Mouse (Mus musculus) limb, embryonic 11.5 days (tissue): ENCODE results near the gene Rexo1. TPM values are rescaled to one million over a fixed set of nuclear protein-coding genes. Genes with fewer than 3 reads are reported as not detected.
A peak's percentile ranks its signal among the peaks of the same experiment; 100 is the strongest.

ENCODE experiments used
- ATAC-seq: fragments of 200-750 bp; cut with Nextera tagmentation; 2 replicates; pipeline ENCODE4 v1.8.0; 2017; ENCODE audit warnings: low read depth; ENCODE audit not compliant: insufficient number of reproducible peaks, low FRiP score, low TSS enrichment
- DNase-seq: peaks from one replicate; pipeline ENCODE4 v3.0.0-alpha.2; 2015; ENCODE audit warnings: low spot score
- H3K27ac ChIP-seq: fragments of 300-500 bp; sonication (generic); replicated peaks from 2 replicates; pipeline ENCODE4 v1.5.1; 2014; ENCODE audit warnings: low read depth, mild to moderate bottlenecking, low read length
- H3K27me3 ChIP-seq: fragments of 300-500 bp; sonication (generic); 2 replicates; pipeline ENCODE4 v1.6.1; 2014; ENCODE audit warnings: mild to moderate bottlenecking, low read length, mixed read lengths; ENCODE audit not compliant: control insufficient read depth, insufficient read depth
- H3K36me3 ChIP-seq: fragments of 300-500 bp; sonication (generic); 2 replicates; pipeline ENCODE4 v1.6.1; 2014; ENCODE audit warnings: mild to moderate bottlenecking, low read length, moderate library complexity, mixed read lengths; ENCODE audit not compliant: control insufficient read depth, insufficient read depth
- H3K4me1 ChIP-seq: fragments of 300-500 bp; sonication (generic); 2 replicates; pipeline ENCODE4 v1.6.1; 2014; ENCODE audit warnings: low read length, mixed read lengths; ENCODE audit not compliant: control insufficient read depth, insufficient read depth
- H3K4me2 ChIP-seq: fragments of 300-500 bp; sonication (generic); 2 replicates; pipeline ENCODE4 v1.6.1; 2014; ENCODE audit warnings: low read depth, mild to moderate bottlenecking, moderate library complexity; ENCODE audit not compliant: severe bottlenecking
- H3K4me3 ChIP-seq: fragments of 300-500 bp; sonication (generic); 2 replicates; pipeline ENCODE4 v1.5.1; 2014; ENCODE audit warnings: low read depth, low read length
- H3K9ac ChIP-seq: fragments of 300-500 bp; sonication (generic); 2 replicates; pipeline ENCODE4 v1.6.1; 2014; ENCODE audit warnings: mild to moderate bottlenecking, low read length
- H3K9me3 ChIP-seq: fragments of 300-500 bp; sonication (generic); 2 replicates; pipeline ENCODE4 v1.6.1; 2016; ENCODE audit warnings: low read length; ENCODE audit not compliant: control insufficient read depth
- WGBS: fragments of 180-500 bp; shearing (Covaris S2); extraction: QIAGEN DNeasy Blood & Tissue Kit; methylation state at CpG from one replicate; pipeline ENCODE4 v1.1.7; 2014; 5-methylcytosine and 5-hydroxymethylcytosine counted together
- microRNA-seq: library from miRNA; unstranded; fragments of <30 nt; microRNA quantifications from one replicate; pipeline ENCODE4, GENCODE M21; 2016
- polyA plus RNA-seq: library from polyadenylated mRNA; unstranded; fragments of >200 nt; fragmentation: Nextera tagmentation; extraction: Ambion mirVana; gene quantifications from 2 replicates; pipeline ENCODE4 v1.2.1, GENCODE M21; 2014

Rexo1 gene
- polyA plus RNA-seq, 1 experiment from 2014 or later, result 27.2 TPM

- WGBS, result under 1% methylated on average over 22 of the region's 22 CpGs
- H3K4me1 ChIP-seq, result peaks cover 8% of the 10 kb centered on the region; the same call in 1 of the 2 replicates
- H3K4me3 ChIP-seq, result no peak overlapping the region
- H3K36me3 ChIP-seq, result no peaks in the 10 kb centered on the region
- DNase-seq, result peak; percentile 61
- H3K27me3 ChIP-seq, result peaks cover 84% of the 10 kb centered on the region
- ATAC-seq, result no peak
- H3K27ac ChIP-seq, result no peak overlapping the region
- H3K9ac ChIP-seq, result no peak overlapping the region
- H3K9me3 ChIP-seq, result no peaks in the 10 kb centered on the region
- no peak overlapping the region for H3K4me2 ChIP-seq
These were observed 58.5 kb downstream of the Rexo1 start for GRCm38 (mm10) chr10:80502819-80503314.

GRCm38 (mm10) chr10:80502291-80502690 is 59.1 kb downstream of the Rexo1 start:
- Histone ChIP-seq H3K4me2 (no peak overlapping the region), H3K9me3 (no peaks in the 10 kb centered on the region), H3K4me1 (peaks cover 8% of the 10 kb centered on the region; the same call in 1 of the 2 replicates), H3K9ac (no peak overlapping the region; the same call in 1 of the 2 replicates), H3K27ac (no peak overlapping the region), H3K27me3 (peaks cover 85% of the 10 kb centered on the region), H3K4me3 (no peak overlapping the region), H3K36me3 (no peaks in the 10 kb centered on the region)
- WGBS, result 0% methylated on average over 7 of the region's 7 CpGs
- ATAC-seq (no peak), DNase-seq (peak; percentile 31)

GRCm38 (mm10) chr10:80496421-80496820 is 64.9 kb downstream of the Rexo1 start:
- H3K4me2 ChIP-seq, result no peak overlapping the region; the same call in 1 of the 2 replicates
- DNase-seq (no peak), ATAC-seq (no peak)
- H3K9ac ChIP-seq, result no peak overlapping the region
- whole genome bisulfite sequencing, result under 1% methylated on average over 20 of the region's 20 CpGs
- no peaks in the 10 kb centered on the region for H3K36me3 ChIP-seq
- H3K4me1 ChIP-seq, result peaks cover 18% of the 10 kb centered on the region
- no peaks in the 10 kb centered on the region for H3K9me3 ChIP-seq
- no peak overlapping the region for H3K27ac ChIP-seq
- H3K27me3 ChIP-seq, result peaks cover 99% of the 10 kb centered on the region
- H3K4me3 ChIP-seq, result 0 out of 2 replicates have a peak overlapping the region, but pooled peaks have one; percentile 30

GRCm38 (mm10) chr10:80495901-80496300 is 65.5 kb downstream of the Rexo1 start:
- no peak overlapping the region for H3K27ac ChIP-seq

GRCm38 (mm10) chr10:80494732-80495131 is 66.6 kb downstream of the Rexo1 start, which contains the start of gene Onecut3:
Gene Onecut3, plus strand, starts transcription at chr10:80494835.
- Histone ChIP-seq H3K36me3 (no peaks in the 10 kb centered on the region), H3K4me2 (peak within 1 kb of the TSS; percentile 71), H3K27me3 (peaks cover 99% of the 10 kb centered on the region), H3K9me3 (no peaks in the 10 kb centered on the region), H3K4me3 (peak within 1 kb of the TSS; percentile 30), H3K9ac (no peak within 1 kb of the TSS; the same call in 1 of the 2 replicates), H3K27ac (no peak within 1 kb of the TSS), H3K4me1 (peaks cover 18% of the 10 kb centered on the region)
- ATAC-seq (no peak), DNase-seq (peak; percentile 58)
- WGBS, result under 1% methylated on average over 40 of the region's 42 CpGs

More at GRCm38 (mm10) chr10:80495901-80496300, 65.5 kb downstream of the Rexo1 start:
- H3K9me3 ChIP-seq, result no peaks in the 10 kb centered on the region
- peak overlapping the region; percentile 71 for H3K4me2 ChIP-seq
- peaks cover 99% of the 10 kb centered on the region for H3K27me3 ChIP-seq
- H3K4me3 ChIP-seq, result peak overlapping the region; percentile 30; the same call in 1 of the 2 replicates
- ATAC-seq (no peak), DNase-seq (peak; percentile 65)
- no peak overlapping the region for H3K9ac ChIP-seq
- H3K36me3 ChIP-seq, result no peaks in the 10 kb centered on the region
- peaks cover 18% of the 10 kb centered on the region for H3K4me1 ChIP-seq
- under 1% methylated on average over 33 of the region's 35 CpGs for WGBS

Small RNA genes within 50 kb of the gene (microRNA-seq; reads per million reads assigned to microRNA genes)
- not detected for gene Mir6912

Other genes with a start within 250 kb of the Rexo1 start
- 38.1 and 45.0 TPM in 2 replicates for gene 2310011J03Rik, start 241.0 kb downstream of the Rexo1 start, polyA plus RNA-seq
- 4.4 and 5.3 TPM in 2 replicates for gene Pcsk4, start 232.1 kb downstream of the Rexo1 start, polyA plus RNA-seq
- gene Reep6, start 231.6 kb downstream of the Rexo1 start, polyA plus RNA-seq, result 5.2 and 7.2 TPM in 2 replicates
- gene Adamtsl5, start 213.1 kb downstream of the Rexo1 start, polyA plus RNA-seq, result 0.28 and 0.41 TPM in 2 replicates
- 0.49 and 0.61 TPM in 2 replicates for gene Plk5, start 205.1 kb downstream of the Rexo1 start, polyA plus RNA-seq
- 9.8 and 10.4 TPM in 2 replicates for gene Mex3d, start 173.9 kb downstream of the Rexo1 start, polyA plus RNA-seq
- gene Mbd3, start 162.0 kb downstream of the Rexo1 start, polyA plus RNA-seq, result 302 and 337 TPM in 2 replicates
- gene Uqcr11, start 154.7 kb downstream of the Rexo1 start, polyA plus RNA-seq, result 527 and 533 TPM in 2 replicates
- gene Tcf3, start 127.9 kb downstream of the Rexo1 start, polyA plus RNA-seq, result 232 and 248 TPM in 2 replicates
- not detected in 2 replicates for gene Onecut3, start 66.7 kb downstream of the Rexo1 start, polyA plus RNA-seq
- gene Atp8b3, start 22.4 kb downstream of the Rexo1 start, polyA plus RNA-seq, result 0.37 and 0.48 TPM in 2 replicates
- gene Klf16, start 15.8 kb upstream of the Rexo1 start, polyA plus RNA-seq, result 5.7 and 6.6 TPM in 2 replicates
- 114 and 121 TPM in 2 replicates for gene Abhd17a, start 28.8 kb upstream of the Rexo1 start, polyA plus RNA-seq
- 68.8 and 73.0 TPM in 2 replicates for gene Scamp4, start 41.3 kb upstream of the Rexo1 start, polyA plus RNA-seq
- 9.7 and 9.8 TPM in 2 replicates for gene Adat3, start 41.3 kb upstream of the Rexo1 start, polyA plus RNA-seq
- gene Gm49322, start 44.5 kb upstream of the Rexo1 start, polyA plus RNA-seq, result 2.1 and 2.6 TPM in 2 replicates
- gene Csnk1g2, start 61.3 kb upstream of the Rexo1 start, polyA plus RNA-seq, result 126 and 152 TPM in 2 replicates
- gene Btbd2, start 95.5 kb upstream of the Rexo1 start, polyA plus RNA-seq, result 67.4 and 67.9 TPM in 2 replicates
- gene Mknk2, start 116.6 kb upstream of the Rexo1 start, polyA plus RNA-seq, result 95.3 and 98.5 TPM in 2 replicates
- 44.0 and 48.6 TPM in 2 replicates for gene Mob3a, start 140.4 kb upstream of the Rexo1 start, polyA plus RNA-seq
- 4.8 and 5.0 TPM in 2 replicates for gene Izumo4, start 140.6 kb upstream of the Rexo1 start, polyA plus RNA-seq
- gene Ap3d1, start 180.7 kb upstream of the Rexo1 start, polyA plus RNA-seq, result 67.8 and 68.5 TPM in 2 replicates
- gene Dot1l, start 193.6 kb upstream of the Rexo1 start, polyA plus RNA-seq, result 23.0 and 27.8 TPM in 2 replicates
- 122 and 130 TPM in 2 replicates for gene Sf3a2, start 236.6 kb upstream of the Rexo1 start, polyA plus RNA-seq
- 141 and 145 TPM in 2 replicates for gene Plekhj1, start 237.1 kb upstream of the Rexo1 start, polyA plus RNA-seq
- gene Amh, start 243.7 kb upstream of the Rexo1 start, polyA plus RNA-seq, result not detected in 2 replicates